Mouse (Mus musculus) R1 (cell line): ENCODE data around the gene Pmis2.

Experiments used
- DNase-seq: peaks from one replicate; pipeline ENCODE4 v3.0.0-alpha.2; 2018; ENCODE audit warnings: low read depth, low spot score

Gene Pmis2

DNA sequence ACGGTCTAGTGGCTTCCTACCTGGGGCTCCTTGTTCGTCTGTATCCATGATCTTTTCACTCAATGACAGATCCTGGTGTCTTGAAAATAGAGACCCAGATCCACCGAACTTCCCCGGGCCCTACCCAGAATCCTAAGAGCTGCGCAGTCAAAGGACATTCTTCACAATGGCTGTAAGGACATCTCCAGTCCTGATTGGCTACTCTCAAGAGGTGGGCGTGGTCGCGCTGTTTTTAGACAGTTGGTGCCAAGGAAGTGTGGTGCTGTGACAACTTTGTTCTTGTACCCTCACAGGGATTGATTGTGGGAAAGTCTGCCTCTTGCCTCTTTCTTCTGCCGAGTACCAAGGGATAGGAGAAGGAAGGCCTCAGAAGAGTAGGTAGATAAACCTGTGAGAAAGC, at the start of gene Pmis2:
Gene Pmis2, minus strand, starts transcription at position 126 of the 400 bp plus-strand sequence.
- peak; percentile 87 for DNase-seq

DNA sequence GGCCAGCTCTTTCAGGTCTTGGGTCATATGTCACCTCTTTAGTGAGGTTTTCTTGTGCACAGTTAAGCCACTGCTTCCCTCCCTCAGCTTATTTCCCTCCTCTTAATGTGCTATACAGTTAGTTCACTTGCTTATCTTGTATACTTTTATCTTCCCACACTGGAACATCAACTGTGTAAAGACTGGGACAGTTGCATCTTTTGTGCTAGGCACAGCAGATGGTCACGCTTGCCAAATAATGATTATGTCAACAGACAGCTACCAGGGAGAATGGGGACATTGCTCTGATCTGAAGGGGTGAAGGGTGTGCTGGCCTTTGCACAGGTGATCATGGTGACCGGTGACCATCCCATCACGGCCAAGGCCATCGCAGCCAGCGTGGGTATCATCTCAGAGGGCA, 48.3 kb upstream of the Pmis2 start:
- no peak for DNase-seq

DNA sequence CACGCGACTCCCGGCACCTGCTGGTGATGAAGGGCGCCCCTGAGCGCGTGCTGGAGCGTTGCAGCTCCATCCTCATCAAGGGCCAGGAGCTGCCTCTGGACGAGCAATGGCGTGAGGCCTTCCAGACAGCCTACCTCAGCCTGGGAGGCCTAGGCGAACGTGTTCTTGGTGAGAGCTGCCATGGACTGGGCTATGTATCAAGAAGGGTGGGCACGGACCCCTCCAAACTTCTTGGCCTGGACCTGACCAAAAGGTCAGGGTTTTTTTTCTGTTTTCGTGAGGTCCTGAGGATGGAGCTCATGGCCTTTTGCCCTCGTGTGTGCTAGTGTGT, 46.3 kb upstream of the Pmis2 start:
- no peak for DNase-seq

DNA sequence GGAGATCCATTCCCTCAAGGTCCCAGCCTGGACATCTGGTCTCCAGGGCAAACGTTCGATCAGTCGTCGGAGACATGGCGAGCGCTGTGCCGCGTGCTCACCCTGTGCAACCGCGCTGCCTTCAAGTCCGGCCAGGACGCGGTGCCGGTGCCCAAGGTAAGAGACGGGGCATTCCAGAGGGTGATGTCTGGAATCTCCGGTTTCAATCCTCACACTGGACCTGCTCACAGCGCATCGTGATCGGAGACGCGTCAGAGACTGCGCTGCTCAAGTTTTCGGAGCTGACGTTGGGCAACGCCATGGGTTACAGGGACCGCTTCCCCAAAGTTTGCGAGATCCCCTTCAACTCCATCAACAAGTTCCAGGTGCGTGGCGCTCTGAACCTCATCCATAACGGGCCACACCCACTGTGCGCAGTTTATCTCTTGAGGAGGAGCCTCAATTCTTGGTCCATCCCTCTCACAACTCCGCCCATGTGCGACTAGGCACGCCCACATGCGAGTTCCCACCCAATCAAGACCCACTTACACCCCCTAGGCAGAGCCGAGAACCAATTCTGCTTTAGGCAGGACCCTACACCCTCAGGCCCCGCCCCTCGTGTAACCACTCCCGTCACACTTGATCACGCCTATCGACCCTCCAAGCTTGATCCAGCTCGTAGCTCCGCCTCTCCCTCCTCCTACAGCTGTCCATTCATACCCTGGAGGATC, 45.8 kb upstream of the Pmis2 start:
- DNase-seq: peak; percentile 100

DNA sequence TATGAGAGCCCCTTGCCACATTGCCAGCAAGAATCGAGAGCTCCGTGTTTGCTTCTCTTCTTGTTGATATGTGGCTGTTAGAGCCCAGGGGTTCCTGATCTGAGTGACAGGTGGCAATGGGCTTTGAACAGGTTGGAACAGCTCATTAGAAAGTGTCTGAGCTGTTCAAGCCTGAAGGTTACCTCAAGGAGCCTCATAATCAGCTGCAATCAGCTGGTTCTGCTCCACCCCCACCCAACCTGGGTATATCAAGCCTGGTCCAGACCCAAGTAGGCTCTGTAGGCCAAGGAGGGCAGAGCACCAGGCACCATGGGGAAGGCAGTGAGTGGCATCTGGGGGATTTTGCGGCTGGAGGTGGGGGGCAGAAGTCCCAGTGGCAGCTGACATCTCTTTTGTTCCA, 40.5 kb upstream of the Pmis2 start, which contains the start of gene Atp4a:
Gene Atp4a, plus strand, starts transcription at position 268 of the 400 bp plus-strand sequence.
- no peak for DNase-seq

DNA sequence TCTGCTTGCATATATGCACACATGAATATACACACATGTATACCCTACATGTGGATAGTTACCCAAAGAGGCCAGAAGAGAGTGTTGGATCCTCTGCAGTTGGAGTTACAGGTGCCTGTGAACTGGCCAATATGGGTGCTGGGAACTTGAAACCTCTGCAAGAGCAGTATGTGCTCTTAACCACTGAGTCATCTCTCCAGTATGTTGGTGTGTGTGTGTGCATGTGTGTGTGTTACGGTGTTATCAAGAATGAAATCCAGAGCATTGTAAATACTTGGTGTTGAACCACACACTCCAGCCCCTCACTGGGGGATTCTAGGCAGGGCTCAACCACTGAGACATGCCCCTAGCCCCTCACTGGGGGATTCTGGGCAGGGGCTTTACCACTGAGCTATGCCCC, 36.0 kb upstream of the Pmis2 start:
- DNase-seq: no peak

DNA sequence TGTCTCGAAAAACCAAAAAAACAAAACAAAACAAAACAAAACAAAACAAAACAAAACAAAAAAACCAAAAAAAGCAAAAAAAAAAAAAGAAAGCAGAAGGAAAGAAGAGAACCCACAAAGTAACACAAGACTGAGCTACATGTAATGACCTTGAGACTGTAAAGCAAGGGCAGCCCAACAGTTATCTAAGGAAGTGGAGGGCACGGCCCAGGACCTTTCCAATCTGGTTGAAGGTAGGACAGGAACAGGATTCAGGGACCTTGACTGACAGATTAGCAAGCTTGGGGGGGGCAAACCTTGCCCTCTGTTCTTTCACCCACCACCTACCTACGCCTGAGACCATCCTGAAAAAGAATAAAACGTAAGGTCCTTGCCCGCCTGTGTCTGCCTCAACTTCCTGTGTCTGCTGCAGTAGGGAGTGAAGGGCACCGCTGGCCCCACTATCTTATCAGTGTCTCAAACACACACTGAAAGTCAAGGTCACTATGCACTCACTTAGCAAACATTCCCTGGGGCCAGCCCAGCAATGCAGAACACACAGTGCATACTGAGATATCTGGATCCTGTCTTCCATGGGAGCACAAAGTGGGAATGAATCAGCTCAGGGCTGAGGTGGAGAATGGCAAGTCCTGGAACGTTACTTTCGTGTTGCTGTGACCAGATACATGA, 34.9 kb upstream of the Pmis2 start:
- DNase-seq: no peak

DNA sequence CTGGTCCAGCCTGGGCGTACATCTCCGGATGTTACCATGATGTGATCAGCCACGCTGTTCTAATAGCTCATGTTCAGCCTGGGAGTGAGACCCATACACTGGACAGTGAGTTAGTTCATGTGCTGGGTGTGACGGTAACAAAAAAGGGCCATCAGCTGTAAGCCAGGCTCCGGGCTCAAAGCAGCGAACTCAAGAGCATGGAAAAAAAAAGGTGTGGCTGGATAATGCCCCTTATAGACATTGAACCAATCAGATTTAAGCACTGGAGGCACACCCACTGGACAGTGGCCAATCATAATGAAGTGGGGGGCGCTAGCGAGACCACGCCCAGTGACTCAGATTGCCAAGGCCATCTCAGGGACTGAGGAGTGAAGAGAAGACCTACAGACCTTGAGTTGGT, 27.2 kb upstream of the Pmis2 start, which contains the start of gene 2200002J24Rik:
Gene 2200002J24Rik, plus strand, starts transcription at position 338 of the 400 bp plus-strand sequence.
- DNase-seq: peak; percentile 91

DNA sequence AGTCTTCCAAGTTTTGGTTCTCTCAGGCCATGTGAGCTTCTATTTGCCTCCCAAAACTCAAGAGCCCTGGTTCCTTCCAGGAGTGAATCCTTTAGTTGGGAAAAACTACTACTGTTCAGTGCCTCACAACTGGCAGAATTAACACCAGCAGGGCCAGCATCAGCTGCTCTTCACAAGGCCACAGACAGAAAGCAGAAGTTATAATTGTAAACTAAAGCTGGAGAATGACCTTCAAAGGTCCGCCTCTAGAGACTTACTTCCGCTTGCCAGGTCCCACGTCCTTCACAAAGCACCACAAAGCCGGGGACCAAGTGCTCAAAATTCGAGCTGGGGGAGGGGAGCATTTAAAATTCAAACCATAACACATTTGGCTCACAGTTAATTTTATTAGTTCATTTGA, 26.7 kb upstream of the Pmis2 start:
- no peak for DNase-seq

DNA sequence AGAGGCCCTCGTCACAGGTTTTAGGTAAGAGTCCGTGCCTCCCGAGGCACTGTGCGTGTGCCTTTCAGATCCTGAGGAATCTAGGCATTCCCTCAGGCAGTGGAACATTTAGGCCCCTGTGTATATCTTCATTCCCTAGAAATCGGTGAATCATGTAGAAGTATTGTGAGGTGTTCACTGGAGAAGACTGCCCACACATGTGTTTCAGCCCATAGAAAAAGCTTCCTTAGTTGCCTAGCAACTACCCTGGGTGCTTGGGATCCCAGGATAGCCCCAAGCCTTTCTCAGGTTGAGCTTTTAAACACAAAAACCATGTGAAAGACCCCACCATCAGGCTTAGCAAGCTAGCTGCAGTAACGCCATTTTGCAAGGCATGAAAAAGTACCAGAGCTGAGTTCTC, 16.9 kb upstream of the Pmis2 start:
- DNase-seq: no peak

DNA sequence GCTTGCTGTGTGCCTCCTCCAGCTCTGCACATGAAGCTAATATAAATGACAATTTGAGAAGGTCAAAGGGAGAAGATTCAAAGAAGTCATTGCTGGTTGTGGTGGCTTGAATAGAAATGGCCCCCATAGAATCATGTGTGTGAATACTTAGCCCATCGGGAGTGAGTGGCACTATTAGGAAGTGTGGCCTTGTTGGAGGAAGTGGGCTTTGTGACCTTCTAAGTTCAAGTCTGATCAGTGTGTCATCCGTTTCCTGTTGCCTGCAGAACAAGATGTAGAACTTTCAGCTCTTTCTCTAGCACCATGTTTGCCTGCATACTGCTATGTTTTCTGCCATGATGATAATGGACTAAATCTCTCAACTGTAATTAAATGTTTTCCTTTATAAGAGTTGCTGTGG, 12.0 kb upstream of the Pmis2 start:
- no peak for DNase-seq

DNA sequence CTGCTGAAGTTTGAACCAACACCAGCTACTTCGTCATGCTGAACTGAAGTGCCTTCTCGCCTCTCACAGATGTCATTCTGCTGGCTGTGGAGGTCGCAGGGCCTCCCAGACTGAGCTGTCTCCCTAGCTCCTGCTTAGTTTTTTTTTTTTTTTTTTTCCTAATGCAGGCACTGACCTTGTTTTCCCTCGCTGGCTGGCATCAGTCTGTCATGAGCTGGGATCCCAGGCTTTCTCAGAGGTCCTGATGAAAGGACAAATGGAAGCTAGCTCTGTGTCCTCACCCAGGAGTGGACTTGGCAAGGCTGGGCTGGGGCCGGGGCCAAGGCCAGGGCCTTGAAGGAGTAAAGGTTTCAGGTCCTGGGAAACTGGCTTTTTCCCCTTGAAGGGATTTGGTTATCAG, 10.5 kb upstream of the Pmis2 start:
- no peak for DNase-seq

DNA sequence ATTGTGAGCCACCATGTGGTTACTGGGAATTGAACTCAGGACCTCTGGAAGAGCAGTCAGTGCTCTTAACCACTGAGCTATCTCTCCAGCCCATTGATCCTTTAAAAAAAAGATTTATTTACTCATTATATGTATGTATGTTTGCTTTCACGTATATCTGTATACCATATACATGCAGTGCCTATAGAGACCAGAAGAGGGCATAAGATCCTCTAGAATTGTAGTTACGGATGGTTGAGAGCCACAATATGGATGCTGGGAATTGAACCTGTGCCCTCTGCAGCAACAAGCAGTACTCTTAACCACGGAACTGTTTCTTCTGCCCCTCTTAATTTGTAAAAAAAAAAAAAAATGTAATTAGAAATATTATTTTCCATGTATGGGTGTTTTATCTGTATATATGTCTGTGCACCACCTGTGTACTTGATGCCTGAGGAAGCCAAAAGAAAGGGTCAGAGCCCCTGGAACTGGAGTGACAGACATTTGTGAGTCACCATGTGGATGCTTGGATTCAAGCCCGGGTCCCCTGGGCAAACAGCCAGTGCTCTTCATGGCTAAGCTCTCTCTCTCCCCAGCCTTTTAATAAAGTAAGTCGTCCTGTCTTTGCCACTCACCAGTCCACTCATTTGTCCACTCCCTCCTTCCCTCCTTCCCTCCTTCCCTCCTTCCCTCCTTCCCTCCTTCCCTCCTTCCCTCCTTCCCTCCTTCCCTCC, 7.0 kb upstream of the Pmis2 start:
- DNase-seq: no peak

DNA sequence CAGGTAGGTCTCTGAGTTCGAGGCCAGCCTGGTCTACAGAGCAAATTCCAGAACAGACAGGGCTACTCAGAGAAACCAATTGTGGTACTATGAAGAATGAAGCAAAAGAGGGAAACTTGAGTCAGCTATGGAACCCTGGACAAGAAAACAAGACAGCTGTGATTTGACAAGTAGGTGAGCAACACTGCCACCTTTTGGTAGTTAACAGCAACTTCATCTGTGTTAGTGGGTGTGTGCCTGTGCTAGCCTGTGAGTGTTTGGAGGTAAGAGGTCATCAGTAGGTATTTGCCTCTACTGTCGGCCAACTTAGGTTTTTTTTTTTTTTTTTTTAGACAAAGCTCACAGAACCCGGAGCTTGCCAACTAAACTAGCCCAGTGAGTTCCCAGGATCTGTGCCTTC, 2.2 kb downstream of the Pmis2 start:
- DNase-seq: peak; percentile 87

DNA sequence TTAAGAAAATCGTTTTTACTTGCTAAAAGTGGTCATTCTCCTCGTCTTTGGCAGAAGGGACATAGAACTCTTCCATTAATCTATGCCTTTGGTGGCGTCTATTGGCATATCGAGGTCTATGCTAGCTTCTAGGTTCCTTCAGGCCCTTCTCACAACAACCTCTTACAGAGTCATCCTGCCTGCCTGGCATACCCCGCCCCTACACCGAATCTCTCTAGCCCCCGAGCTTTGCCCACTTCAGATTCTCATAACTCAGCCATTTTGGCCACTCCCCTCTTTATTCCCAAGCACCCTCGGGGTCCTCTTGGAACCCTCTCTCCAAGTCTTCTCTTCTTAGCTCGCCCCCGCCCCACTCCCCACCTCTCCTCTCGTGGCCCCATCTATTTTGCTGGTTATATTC, 6.1 kb downstream of the Pmis2 start:
- peak; percentile 54 for DNase-seq

DNA sequence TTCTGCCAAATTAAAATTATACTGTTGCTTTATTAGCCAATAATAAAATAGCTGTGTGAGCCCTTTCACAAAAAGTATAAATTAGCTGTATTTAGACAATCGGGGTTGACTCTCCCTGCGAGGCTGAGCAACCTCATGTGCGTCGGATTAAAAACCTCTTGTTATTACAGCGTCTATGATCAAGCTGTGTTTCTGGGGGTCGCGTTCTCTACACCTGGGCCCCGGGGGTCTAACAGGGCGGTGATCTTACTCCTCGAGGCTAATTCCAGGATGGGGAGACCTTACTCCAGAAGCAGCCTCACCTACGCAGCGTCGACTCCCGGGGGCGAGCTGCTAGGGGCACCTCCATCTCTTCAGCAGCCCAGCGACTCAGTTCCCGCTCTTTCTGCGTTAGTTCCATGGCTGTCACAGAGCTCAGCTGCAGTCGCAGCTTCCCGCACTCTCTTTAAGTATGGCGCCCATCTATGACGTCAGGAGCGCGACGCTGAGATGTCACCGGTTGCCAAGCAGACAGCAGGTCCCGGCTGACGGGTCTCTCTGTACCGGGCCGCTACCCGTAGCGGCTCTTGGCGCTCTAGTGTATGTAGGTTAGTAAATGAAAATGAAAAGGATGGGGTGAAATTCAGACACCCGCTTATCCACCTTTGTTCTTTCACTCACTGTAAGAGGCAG, 6.7 kb downstream of the Pmis2 start, which contains the start of gene Haus5:
Gene Haus5, minus strand, starts transcription at position 466 of the 672 bp plus-strand sequence.
- peak; percentile 96 for DNase-seq

DNA sequence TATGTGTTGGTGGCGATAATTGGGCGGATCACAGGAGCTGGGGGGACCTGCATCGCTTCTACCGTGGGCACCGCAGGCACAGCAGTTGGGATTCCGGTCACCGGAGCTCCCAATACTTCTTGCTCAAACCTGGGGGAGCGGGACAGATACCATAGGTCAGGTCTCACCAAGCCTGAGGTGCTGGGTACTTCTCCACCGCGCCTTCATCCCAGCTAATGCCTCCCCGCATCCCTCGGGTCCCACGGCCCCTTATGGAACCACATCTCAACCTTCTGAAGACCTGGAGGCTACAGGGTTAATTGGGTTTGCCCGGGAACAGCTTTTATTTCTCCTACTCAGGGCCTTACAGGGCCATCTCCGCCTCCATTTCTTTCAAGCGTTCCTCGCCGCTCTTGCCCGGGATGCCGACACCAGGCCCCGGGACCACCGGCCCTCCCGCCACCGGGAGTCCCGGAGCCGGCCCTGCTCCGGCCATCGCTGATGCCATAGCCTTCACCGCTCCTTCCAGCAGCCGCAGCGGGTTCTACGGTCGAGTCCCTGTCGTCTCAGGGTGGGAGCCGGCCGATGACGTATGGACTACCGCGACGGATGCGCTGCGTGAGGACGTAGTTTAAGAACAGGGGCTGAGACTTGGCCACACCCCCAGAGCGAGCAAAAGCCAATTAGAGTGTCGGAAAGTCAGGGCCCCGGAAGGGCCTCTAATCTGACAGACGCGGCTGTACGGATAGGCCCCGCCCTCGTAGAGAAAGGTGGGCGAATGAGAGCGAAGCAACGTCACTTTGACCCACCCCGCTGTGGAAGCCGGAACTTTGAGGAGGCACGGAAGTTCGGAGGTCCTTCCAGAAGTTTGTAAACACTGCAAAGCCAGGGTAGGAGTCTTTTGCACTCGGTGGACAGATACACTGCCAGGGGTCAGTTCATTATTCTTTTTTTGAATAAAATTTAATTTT, 21.5 kb downstream of the Pmis2 start, which contains the start of gene Rbm42:
Gene Rbm42, minus strand, starts transcription at position 727 of the 950 bp plus-strand sequence.
- DNase-seq: peak; percentile 100

DNA sequence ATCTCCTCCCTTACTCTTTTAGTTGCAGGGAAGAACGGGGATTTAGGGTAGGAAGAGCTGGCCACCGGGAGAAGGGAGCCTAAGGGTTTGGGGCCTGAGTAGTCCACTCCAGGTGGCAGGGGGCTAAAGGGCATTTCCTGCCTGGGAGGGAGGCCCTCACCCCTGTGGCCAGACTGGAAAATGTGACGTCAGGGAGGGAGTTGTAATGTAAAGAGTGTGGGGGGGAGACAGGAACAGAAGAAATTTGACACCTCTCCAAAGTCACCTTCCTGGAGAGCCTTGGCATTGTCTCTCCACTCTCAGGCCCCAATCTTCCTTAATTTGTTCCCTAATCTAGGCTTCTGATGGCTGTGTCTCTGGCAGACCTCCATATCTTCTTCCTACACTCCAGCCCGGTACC, 32.3 kb downstream of the Pmis2 start:
- peak; percentile 67 for DNase-seq

DNA sequence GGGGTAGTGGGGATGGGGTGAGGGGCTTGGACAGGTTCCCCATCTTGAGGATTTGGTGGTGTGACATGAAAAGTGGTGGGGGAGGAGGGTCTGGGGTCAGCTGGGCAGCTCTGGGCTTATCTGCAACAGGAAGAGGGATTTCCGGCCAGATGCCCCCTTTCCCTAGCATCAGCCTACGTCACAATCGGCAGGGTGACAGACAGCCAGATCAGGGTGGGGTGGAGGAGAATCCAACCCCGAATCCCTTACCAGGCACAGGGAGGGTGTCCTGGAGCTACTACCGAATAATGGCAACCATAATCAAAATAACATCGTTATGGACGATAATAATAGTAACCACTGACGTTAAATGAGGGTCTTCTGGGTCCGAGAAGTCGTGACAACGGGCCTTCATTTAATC, 35.0 kb downstream of the Pmis2 start:
- no peak for DNase-seq

DNA sequence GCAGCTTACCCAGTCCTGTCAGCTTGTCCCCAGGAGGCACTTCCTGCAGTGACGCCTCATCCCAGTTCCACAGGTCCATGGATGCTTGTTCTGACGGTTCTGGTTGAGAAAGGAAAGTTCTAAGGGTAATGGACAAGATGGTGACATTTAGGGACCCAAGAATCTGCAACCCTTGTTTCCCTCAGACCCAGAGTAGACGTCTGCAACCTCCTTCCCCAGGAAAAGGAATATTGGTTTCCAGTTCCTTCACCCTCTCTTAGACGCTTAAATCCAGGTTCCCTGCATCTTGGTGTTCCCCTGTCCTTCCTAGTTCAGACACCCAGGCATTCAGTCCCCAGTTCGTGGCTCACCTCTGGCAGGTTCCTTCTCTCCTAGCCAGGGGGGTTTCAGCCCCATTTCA, 35.7 kb downstream of the Pmis2 start, which contains the start of gene Etv2:
Gene Etv2, minus strand, starts transcription at position 101 of the 400 bp plus-strand sequence.
- no peak for DNase-seq

DNA sequence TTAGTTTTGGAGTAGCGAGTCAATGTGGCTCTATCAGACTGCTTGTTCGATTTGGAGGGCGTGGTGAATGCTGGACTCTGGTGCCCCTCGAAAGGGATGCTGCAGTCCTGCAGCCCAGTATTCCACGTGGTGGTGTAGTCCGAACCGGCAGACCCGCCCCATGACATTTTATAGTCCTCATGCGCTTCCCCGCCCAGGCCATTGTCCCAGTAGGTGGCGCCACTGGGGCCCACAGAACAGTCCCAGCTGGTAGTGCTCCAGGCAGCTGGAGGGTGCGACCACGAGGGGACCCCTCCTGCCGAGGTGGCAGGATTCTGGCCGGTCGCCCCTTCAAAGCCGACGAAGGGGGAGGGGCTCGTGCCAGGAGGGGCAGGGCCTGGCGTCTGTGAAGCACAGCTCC, 36.8 kb downstream of the Pmis2 start:
- peak; percentile 89 for DNase-seq
